Mouse (Mus musculus): Measurements from ENCODE around the gene Bcas3.

Gene Bcas3

DNA sequence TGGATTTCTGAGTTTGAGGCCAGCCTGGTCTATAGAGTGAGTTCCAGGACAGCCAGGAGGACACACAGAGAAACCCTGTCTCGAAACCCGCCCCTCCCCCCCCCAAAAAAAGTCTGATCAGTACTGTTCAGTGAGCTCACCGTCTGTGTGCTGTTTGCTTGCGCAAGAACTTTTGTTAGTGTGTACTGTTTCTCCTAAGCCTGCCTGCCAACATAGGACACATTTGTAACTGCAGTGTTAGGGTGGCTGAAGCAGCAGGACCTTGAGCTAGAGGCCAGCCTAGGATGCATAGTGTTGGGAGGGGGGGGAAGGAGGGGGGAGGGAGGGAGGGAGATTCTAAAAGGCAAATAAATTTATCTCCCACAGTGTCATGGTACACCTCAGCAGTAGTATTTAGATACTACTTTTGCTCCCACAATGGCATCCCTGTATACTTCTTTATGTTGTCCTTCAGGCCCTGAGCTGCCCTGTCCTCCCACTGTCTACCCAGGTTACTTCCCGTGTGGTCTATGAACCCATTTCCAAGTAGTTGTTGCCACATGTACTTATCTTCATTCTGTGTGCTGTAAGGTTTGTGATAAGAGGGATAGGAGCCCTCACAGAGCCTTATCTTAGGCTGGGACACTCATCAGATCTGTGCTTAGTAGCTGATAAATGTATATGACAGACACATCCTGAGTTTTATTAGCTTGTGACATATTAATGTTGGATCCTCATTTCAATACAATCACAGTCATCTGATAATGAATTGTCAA, 176.7 kb downstream of the Bcas3 start:
- no peak for DNase-seq (ENCODE audit: low read depth, low spot score)

DNA sequence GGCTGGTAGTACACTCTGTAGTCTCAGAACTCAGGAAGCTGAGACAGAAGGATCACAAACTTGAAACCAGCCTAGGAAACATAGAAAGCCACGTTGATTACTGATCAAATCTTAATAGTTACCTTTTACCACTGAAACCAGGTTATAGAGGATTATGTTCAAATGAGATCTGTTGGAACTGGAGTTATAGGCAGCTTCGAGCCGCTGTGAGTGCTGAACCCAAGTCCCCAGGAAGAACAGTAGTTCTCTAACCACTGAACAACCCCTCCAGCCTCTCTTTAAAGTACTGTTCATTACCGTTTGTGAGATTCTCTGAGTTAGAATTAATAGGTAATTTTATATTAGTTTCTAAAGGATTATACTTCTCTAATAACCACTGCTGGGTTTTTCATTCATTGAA, 188.0 kb downstream of the Bcas3 start:
- DNase-seq (ENCODE audit: low read depth, low spot score) = no peak

DNA sequence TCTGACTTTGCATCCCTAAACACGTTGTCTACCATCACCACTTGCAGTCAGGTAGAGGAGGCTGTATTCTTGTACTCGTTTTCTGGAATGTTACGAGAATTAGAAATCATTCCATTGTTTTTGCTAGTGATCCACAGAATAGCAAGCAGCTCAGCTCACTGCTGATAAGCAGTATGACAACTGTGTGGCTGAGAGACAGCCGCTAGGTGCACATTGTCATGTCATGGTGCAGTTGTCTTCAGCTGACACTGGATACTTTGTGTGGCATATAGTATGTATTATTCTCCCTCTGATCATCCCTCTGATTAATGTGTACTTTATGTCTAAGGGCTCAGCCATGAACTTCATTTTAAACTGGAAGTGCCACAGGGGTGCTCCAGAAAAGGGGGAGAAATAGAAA, 190.3 kb downstream of the Bcas3 start:
- DNase-seq (ENCODE audit: low read depth, low spot score) = no peak

DNA sequence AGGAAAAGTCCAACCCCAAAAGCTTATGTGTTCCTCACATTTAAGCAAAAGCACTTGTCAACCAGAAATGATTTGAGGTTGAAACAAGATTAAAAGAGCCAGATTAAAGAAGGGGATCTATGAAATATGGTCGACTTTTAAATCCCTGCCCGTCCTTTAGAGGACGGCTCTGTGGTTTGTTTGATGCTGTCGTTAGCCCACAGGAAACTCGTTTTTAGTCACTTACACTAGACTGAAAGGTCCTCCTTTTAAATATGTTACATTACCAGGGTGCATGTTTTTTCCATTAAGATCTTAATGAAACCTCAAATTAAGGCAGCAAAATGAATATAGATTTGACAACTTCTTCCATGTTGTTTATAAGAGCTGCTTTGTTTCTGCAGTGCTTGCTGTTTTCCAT, 192.6 kb downstream of the Bcas3 start:
- no peak for DNase-seq (ENCODE audit: low read depth, low spot score)

DNA sequence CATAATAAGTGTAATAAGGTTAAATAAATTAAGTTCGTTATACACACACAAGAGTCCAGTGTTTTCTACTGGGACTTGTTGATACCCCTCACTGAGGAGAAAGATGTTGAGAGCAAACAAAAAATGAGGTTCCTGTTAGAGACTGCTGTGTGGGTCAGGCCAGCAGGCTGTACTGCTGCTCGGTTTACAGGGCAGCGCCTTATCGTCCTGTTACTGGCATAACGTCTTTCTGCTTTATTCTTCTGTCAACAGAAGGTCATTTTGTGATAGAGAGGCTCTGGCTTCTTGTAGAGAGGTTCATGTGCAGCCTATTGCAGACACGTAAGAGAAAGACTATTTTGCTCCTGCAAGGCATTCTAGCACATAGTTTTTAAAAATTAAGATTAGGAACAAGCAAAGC, 195.0 kb downstream of the Bcas3 start:
- DNase-seq (ENCODE audit: low read depth, low spot score) = no peak

DNA sequence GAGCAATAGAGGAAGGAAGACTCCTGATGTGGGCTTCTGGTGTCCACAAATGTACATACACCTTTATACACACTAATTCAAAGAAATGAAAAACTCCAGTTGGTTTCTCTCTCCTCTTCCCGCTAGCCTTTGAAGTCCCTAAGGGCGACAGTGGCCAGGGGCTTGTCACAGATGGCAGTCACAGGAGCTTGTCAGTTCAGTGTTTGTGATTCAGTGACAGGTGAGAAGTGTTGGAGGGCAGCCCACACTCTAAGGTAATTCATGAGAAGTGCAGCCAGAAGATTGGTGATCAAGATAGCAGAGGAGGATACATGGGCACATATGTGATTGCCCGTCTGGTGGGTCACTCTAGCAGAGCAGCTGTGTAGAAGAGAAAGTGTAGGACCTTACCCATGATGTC, 196.7 kb downstream of the Bcas3 start:
- DNase-seq (ENCODE audit: low read depth, low spot score) = no peak

DNA sequence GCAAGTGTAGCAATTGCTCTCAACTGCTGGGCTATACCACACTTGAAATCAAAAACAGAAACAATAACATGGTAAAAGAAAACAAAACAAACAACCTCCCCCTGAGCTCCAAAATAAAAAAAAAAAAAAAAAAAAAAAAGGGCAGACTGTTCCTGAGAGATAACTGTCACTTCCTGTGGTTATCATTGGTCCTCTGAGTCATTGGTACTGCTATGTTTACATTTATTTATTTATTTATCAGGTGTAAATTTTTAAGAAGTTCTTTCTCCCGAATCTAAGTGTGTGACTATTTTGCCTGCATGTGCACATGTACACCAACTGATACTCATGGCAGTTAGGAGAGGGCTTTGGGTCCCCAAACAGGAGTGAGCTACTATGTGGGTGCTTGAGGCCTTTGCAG, 202.1 kb downstream of the Bcas3 start:
- DNase-seq (ENCODE audit: low read depth, low spot score) = no peak

DNA sequence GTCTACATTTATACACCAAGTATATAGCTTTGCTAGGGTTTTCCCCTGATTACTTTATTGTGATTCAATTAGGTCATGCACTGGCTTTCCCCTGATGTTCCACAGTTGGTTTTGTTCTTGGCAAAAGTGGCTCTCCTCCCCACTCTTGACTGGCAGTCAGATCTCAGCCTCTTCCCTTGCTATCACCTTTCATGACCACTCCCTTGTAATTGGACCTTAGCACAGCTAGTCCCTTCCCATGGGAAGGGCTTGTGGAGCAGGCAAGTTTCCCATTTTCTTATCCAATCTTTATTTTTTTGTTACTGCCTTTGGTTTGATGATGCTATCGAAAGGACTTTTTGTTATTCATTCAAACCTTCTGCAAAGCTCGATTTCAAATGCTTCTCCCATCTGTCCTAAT, 202.8 kb downstream of the Bcas3 start:
- DNase-seq (ENCODE audit: low read depth, low spot score) = no peak

DNA sequence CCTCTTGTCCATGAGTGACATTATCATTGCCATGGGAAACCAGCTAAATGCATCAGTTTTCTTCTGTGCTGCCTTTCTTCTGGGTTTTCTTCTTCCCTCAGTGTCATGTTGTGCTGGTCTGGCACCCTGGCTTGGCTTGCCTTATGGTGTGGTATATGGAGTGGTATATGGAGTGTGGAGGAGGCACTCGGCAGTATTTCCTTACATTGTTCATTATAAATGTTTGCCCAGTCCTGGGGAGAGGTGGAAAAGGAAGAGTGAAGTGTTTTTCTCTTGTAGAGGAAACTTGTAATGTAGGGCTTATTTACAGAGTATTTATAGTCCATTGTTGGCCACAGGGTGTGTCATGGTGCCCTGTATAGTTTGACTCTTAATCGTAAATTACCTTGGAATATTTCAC, 212.1 kb downstream of the Bcas3 start:
- no peak for DNase-seq (ENCODE audit: low read depth, low spot score)

DNA sequence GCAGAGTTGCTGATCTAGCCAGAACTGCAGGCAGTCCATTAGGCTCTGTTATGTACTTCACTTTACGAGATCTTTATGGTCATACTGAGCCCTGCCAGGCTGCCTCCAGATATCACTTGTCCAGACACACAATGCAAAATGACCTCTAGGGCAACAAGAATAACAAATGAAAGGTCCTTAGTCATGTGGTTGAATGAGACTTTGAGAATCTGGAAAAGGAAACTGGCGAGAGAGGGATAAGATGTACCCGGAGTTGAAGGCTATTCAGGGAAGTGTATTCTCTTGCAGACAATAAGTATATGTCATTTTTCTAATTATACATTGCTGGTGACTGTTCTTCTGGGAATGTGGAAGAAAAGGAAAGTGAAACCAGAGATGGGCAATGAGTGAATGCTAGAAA, 218.1 kb downstream of the Bcas3 start:
- DNase-seq (ENCODE audit: low read depth, low spot score) = no peak

DNA sequence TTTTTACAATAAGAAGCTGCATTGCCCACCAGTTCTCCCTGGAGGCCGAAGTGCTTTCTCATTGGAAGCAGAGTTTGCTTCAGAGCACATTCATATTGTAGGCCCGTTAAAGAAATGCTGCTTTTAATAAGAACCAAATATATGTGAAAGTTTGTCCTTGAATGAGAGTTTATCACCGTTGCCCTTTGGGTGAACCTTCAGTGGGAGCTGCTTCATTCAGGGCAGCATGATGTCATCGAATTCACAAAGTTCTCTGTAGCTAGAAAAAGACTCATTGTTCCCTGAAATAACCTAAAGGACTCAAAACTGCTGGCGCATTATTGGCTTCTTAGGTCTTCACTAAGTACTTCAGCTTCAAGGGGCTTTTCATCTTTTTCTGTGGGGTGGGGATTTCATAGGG, 219.0 kb downstream of the Bcas3 start:
- DNase-seq (ENCODE audit: low read depth, low spot score) = no peak

DNA sequence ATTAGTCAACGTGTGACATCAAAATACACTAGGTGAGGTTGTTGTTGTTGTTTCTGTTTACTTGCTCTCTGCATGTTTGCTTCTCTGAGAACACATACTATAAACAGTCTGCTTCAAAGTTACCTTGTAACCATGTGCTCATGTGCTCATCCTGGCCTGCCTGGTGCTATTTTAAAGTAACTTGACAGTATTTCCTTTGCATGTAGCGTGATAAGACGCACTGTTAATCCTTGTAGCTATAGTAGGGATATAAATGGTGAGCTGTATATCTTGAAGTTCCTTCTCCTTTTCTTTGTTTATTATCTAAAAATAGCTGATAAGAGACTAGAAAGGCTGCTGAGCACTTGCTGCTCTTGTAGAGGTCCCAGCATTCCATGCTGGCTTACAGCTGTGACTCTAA, 219.6 kb downstream of the Bcas3 start:
- no peak for DNase-seq (ENCODE audit: low read depth, low spot score)

DNA sequence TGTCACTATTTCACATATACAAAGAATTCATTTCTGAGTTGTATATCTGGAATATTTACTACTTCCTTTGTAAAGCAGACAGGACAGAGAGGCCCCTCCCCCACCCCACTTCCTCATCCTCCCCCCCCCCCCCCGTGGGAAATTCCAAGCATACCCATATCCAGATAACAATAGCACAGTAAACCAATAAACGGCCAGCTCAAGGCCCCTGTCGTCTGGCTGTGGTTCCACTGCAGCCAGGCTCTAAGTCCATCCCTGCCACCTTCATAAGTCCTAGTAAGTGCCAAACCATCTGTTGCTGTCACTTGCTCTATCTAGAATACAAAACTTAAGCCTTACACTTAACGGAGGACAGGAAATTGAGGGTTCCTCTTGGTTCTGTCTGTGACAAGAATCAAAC, 221.5 kb downstream of the Bcas3 start:
- no peak for DNase-seq (ENCODE audit: low read depth, low spot score)

DNA sequence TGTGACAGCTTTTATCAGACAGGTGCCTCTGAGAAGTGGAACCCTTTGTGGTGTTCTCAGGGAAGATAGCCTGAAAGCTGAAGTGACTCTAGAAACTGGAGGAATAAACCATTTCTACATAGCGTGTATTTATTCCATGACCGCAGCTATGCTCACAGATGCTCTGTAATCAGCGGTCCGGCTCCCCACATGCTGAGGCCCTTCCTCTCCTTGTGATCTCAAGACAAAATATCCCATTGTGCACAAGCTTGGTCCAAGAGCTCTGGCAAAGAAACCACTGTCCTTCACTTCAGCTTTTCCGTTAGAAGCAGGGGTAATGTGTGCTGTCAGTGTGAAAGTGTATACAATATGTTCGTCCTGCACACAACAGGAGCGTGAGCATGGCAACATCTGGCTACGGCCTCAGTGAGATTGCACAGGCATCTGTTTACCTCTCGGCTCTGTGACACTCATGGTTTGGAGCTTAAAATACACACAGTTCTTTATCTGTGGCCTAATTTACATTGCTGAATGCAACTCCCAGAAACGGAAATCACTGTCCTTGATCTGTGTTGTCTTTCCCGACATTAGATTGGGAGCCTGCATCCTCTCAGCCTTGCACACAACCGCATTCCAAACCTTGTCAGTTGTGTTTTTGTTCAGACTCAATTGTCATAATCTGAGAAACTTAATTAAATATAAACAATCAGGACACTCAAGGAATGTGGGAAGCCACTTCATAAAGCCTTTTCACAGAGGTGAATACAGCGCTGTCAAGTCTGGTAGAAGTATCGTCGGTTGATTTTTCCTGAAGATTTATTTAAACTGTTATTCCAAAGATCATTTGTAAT, 225.1 kb downstream of the Bcas3 start:
- DNase-seq (ENCODE audit: low read depth, low spot score) = peak; percentile 4

DNA sequence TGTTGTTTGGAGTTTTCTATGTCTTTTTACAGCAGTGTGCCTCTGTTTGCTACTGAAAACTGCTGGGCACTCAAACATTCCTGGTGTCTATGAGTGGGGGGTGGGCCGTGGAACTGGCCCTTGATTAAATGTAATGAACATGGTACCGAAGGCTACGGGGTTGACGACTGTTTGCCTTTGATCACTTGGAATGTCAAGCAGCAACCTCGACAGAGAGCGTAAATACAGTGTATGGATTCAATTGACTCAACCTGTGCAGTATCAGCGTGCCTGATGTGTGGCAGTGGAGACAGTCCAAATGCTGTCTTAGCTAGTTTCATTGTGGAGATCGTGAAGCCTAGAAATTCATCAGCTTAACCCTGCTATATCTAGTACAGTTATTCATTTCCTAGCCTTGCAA, 231.1 kb downstream of the Bcas3 start:
- no peak for DNase-seq (ENCODE audit: low read depth, low spot score)

DNA sequence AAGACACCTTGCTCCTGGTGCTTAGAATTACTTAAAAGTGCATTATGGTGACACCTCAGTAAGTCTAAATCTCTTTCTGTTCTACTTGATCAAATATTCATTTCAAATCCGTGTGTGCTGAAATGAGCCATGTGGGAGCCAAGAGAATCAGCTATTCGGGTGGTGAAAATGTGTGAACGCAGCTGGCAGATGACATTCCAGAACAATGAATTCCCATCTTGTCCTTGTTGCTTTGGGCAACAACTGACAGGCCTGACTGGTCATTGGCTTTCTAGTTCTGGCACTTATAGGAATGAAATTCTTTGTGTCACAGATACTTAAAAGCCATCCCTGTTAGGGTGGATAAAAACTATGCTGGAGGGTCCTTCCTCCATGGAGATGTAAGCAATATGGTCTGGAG, 240.7 kb downstream of the Bcas3 start:
- no peak for DNase-seq (ENCODE audit: low read depth, low spot score)

DNA sequence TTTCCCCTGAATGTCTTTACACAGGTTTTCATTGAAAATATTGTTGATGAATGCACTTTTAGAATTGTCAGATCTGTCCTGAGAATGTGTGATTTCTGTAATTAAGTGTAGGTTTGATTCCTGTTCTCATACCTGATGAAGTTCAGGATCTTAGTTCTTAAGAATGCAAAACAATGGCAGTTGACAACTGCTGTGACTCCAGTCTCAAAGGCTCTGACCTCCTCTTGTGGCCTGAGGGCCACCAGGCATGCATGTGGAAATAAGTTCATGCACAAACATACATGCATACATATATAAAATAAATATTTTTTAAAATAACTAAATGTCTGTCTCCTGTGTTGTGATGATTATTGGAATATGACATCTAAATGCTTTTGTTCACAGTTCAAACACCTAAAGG, 246.3 kb downstream of the Bcas3 start:
- DNase-seq (ENCODE audit: low read depth, low spot score) = no peak

DNA sequence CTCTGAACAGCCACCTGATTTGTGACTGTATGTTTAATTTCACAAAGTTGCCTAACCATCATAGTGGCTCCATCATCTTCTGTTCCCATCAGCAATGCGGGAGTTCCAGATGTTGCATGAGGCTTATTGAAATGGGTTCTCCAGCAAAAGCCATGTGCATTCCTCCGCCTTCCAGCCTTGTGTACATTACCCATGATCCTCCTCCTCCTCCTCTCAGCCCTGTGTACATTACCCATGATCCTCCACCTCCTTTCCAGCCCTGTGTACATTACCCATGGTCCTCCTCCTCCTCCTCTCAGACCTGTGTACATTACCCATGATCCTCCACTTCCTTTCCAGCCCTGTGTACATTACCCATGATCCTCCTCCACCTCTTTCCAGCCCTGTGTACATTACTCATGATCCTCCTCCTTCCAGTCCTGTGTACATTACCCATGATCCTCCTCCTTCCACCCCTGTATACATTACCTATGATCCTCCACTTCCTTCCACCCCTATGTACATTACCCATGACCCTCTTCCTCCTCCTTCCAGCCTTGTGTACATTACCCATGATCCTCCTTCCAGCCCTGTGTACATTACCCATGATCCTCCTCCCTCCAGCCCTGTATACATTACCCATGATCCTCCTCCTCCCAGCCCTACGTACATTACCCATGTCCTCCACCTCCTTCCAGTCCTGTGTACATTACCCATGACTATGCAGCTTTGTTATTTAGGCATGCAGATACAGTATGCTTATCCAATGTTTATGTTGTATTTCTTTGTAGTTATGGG, 250.8 kb downstream of the Bcas3 start:
- no peak for DNase-seq (ENCODE audit: low read depth, low spot score)

DNA sequence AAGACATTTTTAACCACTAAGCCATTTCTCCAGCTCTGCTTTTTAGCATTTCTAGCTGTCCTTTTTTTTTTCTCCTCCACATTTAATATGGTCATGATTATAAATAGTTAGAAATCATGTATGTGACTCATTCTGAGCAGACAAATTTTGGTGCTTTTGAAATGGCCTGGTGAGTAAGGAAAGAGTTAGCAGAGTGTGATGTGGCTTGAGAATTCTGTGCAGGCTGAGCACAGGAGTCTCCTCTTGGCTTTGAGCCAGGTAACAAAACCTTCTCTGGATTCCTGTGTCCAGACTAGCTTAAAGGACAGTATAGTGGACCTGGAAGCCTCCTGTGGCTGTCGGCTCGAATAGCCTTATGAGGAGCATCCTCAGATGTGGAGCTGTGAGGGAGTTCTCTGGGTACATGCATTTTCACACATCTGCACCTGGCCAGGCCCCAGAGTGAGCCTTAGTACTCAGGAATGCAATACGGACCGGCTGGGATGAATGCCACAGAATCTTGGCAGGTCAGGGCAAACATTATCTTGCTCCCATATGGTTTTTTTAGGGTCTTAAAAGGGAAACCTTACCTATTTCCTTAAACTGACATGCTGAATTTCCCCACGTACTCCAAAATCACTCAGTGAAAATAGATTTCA, 256.5 kb downstream of the Bcas3 start:
- no peak for DNase-seq (ENCODE audit: low read depth, low spot score)

DNA sequence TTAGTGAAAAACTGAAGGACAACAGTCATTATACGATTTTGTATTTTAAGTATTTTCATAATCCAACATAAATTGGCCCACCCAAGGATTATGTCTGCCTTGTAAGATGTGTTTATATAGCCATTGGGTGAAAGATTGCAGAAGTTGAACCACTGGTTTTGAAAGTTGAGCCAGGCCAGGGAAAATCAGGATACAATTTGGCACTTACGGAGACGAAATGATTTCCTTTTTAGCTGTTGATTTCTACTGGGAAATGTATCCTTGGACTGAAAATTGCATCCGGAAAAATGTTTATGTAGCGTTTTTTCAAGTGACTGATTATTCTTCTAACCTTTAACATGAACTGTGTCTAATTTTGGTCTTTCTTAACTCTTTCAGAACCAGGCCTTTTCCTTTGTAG, 260.1 kb downstream of the Bcas3 start:
- no peak for DNase-seq (ENCODE audit: low read depth, low spot score)

DNA sequence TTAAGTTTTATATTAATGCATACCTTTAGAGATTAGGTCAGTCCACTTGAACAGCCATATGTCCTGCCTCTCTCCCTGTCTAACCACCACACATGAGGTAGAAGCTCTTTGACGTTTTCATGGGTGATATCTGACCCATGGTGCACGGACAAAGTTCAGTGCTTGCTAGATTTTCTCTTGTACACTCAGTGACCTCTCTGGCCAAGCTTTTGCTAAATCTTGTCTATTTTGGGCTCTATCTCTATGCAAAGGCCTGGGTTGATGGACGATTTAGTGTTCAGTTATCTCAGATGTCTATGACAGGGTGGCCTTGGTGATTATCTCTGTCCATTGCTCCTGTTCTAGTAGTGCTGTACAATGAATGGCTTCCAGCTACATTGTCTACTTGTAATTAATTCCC, 260.6 kb downstream of the Bcas3 start:
- DNase-seq (ENCODE audit: low read depth, low spot score) = no peak

DNA sequence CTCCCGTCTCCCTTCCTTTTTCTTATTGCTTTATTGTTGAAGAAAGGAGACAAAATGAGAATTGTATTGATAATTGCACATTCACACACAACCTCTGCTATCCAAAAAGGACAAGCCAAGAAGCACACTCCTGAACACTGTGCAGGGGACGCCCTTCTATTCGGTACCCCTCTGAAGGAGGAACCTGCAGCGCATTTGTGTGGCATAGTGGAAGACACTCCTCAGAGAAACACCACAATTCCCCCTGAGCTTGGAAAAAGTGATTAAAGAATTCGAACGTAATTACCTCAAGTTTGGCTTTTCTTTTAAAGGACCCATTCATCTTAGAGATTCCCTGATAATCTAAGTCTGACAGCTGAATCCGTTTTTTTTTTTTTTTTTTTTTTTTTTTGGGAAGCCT, 261.5 kb downstream of the Bcas3 start:
- no peak for DNase-seq (ENCODE audit: low read depth, low spot score)
